Mouse (Mus musculus) stomach, embryonic 16.5 days (tissue): ENCODE results near the gene Ahdc1. TPM values are rescaled to one million over a fixed set of nuclear protein-coding genes. Genes with fewer than 3 reads are reported as not detected.

Experiments
- ATAC-seq: fragments of 200-750 bp; cut with Nextera tagmentation; 2 replicates; pipeline ENCODE4 v1.8.0; 2017; ENCODE audit warnings: moderate number of reproducible peaks, moderate TSS enrichment; ENCODE audit not compliant: insufficient read depth, low FRiP score
- H3K27ac ChIP-seq: fragments of 300-500 bp; sonication (generic); 2 replicates; pipeline ENCODE4 v1.5.1; 2014; ENCODE audit warnings: low read length
- H3K27me3 ChIP-seq: fragments of 300-500 bp; sonication (generic); 2 replicates; pipeline ENCODE4 v1.6.1; 2014; ENCODE audit warnings: low read length, control low read depth, mixed read lengths; ENCODE audit not compliant: control insufficient read depth, insufficient read depth
- H3K36me3 ChIP-seq: fragments of 300-500 bp; sonication (generic); 2 replicates; pipeline ENCODE4 v1.6.1; 2014; ENCODE audit warnings: low read length; ENCODE audit not compliant: control insufficient read depth, insufficient read depth
- H3K4me1 ChIP-seq: fragments of 300-500 bp; sonication (generic); 2 replicates; pipeline ENCODE4 v1.6.1; 2014; ENCODE audit warnings: low read length, control low read depth, mixed read lengths; ENCODE audit not compliant: control insufficient read depth, insufficient read depth
- H3K4me2 ChIP-seq: fragments of 300-500 bp; sonication (generic); 2 replicates; pipeline ENCODE4 v1.6.1; 2014; ENCODE audit warnings: low read depth, low read length, mixed read lengths
- H3K4me3 ChIP-seq: fragments of 300-500 bp; sonication (generic); replicated peaks from 2 replicates; pipeline ENCODE4 v1.5.1; 2014; ENCODE audit warnings: mild to moderate bottlenecking, low read length
- H3K9ac ChIP-seq: fragments of 300-500 bp; sonication (generic); 2 replicates; pipeline ENCODE4 v1.6.1; 2014; ENCODE audit warnings: low read length
- H3K9me3 ChIP-seq: fragments of 300-500 bp; sonication (generic); replicated peaks from 2 replicates; pipeline ENCODE4 v1.6.1; 2016; ENCODE audit warnings: low read length, control low read depth; ENCODE audit not compliant: control insufficient read depth
- WGBS: fragments of 180-500 bp; shearing (Covaris S2); extraction: QIAGEN DNeasy Blood & Tissue Kit; methylation state at CpG from one replicate; pipeline ENCODE4 v1.1.7; 2014; 5-methylcytosine and 5-hydroxymethylcytosine counted together
- polyA plus RNA-seq: library from polyadenylated mRNA; unstranded; fragments of >200 nt; fragmentation: Nextera tagmentation; extraction: Ambion mirVana; gene quantifications from 2 replicates; pipeline ENCODE4 v1.2.1, GENCODE M21; 2015

The Ahdc1 gene
- polyA plus RNA-seq, result 4.9 and 7.1 TPM in 2 replicates

GRCm38 (mm10) chr4:133011028-133011820 lies at the start of gene Ahdc1:
TSS of gene Ahdc1 (plus strand) at chr4:133011260.
- Histone ChIP-seq H3K27ac (peak within 1 kb of the TSS; percentile 96), H3K27me3 (0 out of 2 replicates have a peak, but pooled peaks cover 3% of the 10 kb centered on the region), H3K4me3 (peak within 1 kb of the TSS; percentile 96), H3K36me3 (no peaks in the 10 kb centered on the region), H3K9ac (peak within 1 kb of the TSS; percentile 99), H3K4me1 (peaks cover 33% of the 10 kb centered on the region), H3K9me3 (no peaks in the 10 kb centered on the region), H3K4me2 (peak within 1 kb of the TSS; percentile 92)
- ATAC-seq, result peak; percentile 88
- WGBS, result 1% methylated on average over 66 of the region's 66 CpGs

GRCm38 (mm10) chr4:132961866-132962265 lies 49.2 kb upstream of the Ahdc1 start:
- Histone ChIP-seq H3K4me3 (no peak overlapping the region), H3K9ac (no peak overlapping the region), H3K27ac (no peak overlapping the region), H3K36me3 (no peaks in the 10 kb centered on the region), H3K4me1 (peaks cover 29% of the 10 kb centered on the region), H3K4me2 (no peak overlapping the region), H3K9me3 (no peaks in the 10 kb centered on the region), H3K27me3 (no peaks in the 10 kb centered on the region)
- no peak for ATAC-seq
- WGBS, result 78% methylated on average over 5 of the region's 5 CpGs

DNA sequence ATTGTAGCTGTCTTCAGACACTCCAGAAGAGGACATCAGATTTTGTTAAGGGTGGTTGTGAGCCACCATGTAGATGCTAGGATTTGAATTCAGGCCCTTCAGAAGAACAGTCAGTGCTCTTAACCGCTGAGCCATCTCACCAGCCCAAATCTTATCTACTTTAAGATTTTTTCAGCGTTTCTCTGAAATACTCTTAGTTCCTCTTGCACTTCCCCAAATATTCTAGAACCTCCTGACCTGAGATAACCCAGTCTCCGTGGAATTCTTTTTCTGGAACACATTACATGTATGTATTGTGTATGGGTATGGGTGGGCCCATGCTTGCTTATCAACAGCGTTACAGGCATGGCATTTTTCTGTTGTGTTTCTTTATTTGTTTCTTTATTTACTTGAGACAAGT lies 48.4 kb upstream of the Ahdc1 start:
- H3K9ac ChIP-seq, result no peak overlapping the region
- 83% methylated on average over 4 of the region's 4 CpGs for WGBS
- peaks cover 29% of the 10 kb centered on the region for H3K4me1 ChIP-seq
- H3K4me2 ChIP-seq, result no peak overlapping the region
- no peak for ATAC-seq
- no peaks in the 10 kb centered on the region for H3K9me3 ChIP-seq
- H3K27me3 ChIP-seq, result no peaks in the 10 kb centered on the region
- no peak overlapping the region for H3K27ac ChIP-seq
- H3K36me3 ChIP-seq, result no peaks in the 10 kb centered on the region
- no peak overlapping the region for H3K4me3 ChIP-seq

GRCm38 (mm10) chr4:132963436-132963835 lies 47.6 kb upstream of the Ahdc1 start:
- H3K27ac ChIP-seq, result no peak overlapping the region
- H3K4me2 ChIP-seq, result no peak overlapping the region
- H3K36me3 ChIP-seq, result no peaks in the 10 kb centered on the region
- no peaks in the 10 kb centered on the region for H3K27me3 ChIP-seq
- H3K9me3 ChIP-seq, result no peaks in the 10 kb centered on the region
- peaks cover 28% of the 10 kb centered on the region for H3K4me1 ChIP-seq
- WGBS, result 38% methylated on average over 2 of the region's 2 CpGs
- H3K4me3 ChIP-seq, result no peak overlapping the region
- ATAC-seq, result no peak
- no peak overlapping the region for H3K9ac ChIP-seq

DNA sequence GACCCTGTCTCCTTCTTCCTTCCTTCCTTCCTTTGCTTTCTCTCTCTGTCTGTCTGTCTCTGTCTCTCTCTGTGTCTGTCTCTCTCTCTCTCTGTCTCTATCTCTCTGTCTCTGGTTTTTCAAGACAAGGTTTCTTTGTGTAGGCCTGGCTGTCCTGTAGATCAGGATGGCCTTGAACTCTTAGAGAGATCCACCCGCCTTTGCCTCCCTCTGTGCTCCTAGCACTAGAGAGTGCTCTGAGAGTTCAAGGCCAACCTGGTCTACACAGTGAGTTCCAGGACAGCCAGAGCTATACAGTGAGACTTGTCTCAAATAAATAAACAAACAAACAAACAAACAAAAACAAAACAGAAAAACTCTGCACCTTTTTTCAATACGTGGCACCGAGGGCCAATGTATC lies 47.0 kb upstream of the Ahdc1 start:
- Histone ChIP-seq H3K4me3 (no peak overlapping the region), H3K36me3 (no peaks in the 10 kb centered on the region), H3K4me1 (peaks cover 22% of the 10 kb centered on the region), H3K4me2 (no peak overlapping the region), H3K27ac (no peak overlapping the region), H3K27me3 (no peaks in the 10 kb centered on the region), H3K9me3 (no peaks in the 10 kb centered on the region), H3K9ac (no peak overlapping the region)
- no peak for ATAC-seq
- 64% methylated on average over 3 of the region's 3 CpGs for WGBS

- H3K9me3 ChIP-seq, result no peaks in the 10 kb centered on the region
- no peak for ATAC-seq
- H3K36me3 ChIP-seq, result no peaks in the 10 kb centered on the region
- 47% methylated on average over 5 of the region's 5 CpGs for WGBS
- peaks cover 18% of the 10 kb centered on the region for H3K4me1 ChIP-seq
- H3K27ac ChIP-seq, result no peak overlapping the region
- H3K4me3 ChIP-seq, result no peak overlapping the region
- H3K27me3 ChIP-seq, result no peaks in the 10 kb centered on the region
- no peak overlapping the region for H3K4me2 ChIP-seq
- no peak overlapping the region for H3K9ac ChIP-seq
Measured at GRCm38 (mm10) chr4:132964473-132964872, 46.6 kb upstream of the Ahdc1 start.

DNA sequence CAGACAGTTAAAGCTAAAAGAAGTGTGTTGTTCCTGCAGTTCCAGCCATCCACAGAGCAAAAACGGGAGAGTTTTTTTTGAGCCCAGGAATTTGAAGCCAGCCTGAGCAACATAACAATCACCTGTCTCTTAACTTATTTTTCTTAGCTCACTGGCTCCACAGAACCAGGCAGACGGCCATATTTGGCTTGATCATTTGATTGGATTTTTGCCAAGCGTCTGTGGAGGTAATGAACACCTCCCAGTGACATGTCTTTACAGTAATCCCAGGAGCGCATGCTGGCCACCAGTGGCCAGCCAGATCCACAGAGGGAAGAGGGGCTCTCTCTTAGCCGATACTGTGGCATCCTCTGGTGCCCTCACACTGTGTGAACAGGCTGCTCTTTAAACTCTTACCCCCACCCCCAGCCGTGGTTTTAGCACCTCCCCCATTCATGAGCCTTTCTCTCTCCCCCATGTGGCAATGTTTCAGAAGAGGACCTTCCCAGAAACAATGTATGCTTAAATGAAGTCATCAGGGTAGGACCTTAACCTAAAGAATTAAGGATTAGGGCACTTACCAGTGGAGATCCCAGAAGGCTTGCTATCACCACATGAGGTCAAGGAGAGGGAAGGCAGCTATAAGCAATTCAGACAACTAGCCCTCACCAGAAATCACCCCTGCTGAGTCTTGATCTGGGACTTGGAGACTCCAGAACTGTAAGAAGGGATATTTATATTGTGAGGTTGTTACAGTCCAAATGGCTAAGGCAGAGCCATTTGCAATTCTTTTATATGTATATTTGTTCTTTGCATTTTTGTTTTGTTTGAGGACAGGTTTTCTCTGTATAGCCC lies 42.7 kb upstream of the Ahdc1 start:
- Histone ChIP-seq H3K4me2 (no peak overlapping the region), H3K4me3 (no peak overlapping the region), H3K4me1 (no peaks in the 10 kb centered on the region), H3K27me3 (0 out of 2 replicates have a peak, but pooled peaks cover 2% of the 10 kb centered on the region), H3K9ac (no peak overlapping the region), H3K27ac (no peak overlapping the region), H3K36me3 (no peaks in the 10 kb centered on the region), H3K9me3 (no peaks in the 10 kb centered on the region)
- WGBS, result 36% methylated on average over 6 of the region's 6 CpGs
- no peak; the same call in 1 of the 2 replicates for ATAC-seq

- H3K9ac ChIP-seq, result no peak overlapping the region
- peaks cover 10% of the 10 kb centered on the region; the same call in 1 of the 2 replicates for H3K27me3 ChIP-seq
- no peaks in the 10 kb centered on the region for H3K9me3 ChIP-seq
- no peaks in the 10 kb centered on the region for H3K36me3 ChIP-seq
- ATAC-seq, result no peak
- H3K4me1 ChIP-seq, result peaks cover 12% of the 10 kb centered on the region
- no peak overlapping the region for H3K27ac ChIP-seq
- H3K4me3 ChIP-seq, result no peak overlapping the region
- whole genome bisulfite sequencing, result 65% methylated on average over 6 of the region's 6 CpGs
- H3K4me2 ChIP-seq, result no peak overlapping the region
Measured at GRCm38 (mm10) chr4:132971601-132972000, 39.5 kb upstream of the Ahdc1 start.

DNA sequence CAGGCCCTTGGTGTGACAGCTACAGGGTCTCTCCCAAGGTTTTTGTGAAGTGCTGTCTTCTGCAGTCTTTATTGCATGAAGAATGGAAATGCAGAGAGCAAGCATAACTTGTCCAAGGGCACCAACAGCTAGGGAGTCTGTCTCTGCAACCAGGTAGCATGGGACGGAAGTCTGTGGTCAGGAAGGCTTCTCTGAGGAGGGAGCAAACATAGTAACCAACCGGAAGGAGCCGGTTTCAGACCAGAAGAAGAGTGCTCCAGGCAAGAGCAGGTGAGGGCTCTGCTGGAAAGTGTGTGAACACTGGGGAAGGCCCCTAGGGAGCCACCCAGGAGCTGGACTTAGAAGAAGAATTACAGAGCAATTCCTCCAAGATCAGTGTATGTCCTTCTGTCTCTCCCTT lies 39.0 kb upstream of the Ahdc1 start:
- no peak overlapping the region for H3K27ac ChIP-seq
- peaks cover 12% of the 10 kb centered on the region for H3K4me1 ChIP-seq
- no peaks in the 10 kb centered on the region for H3K36me3 ChIP-seq
- H3K27me3 ChIP-seq, result peaks cover 13% of the 10 kb centered on the region; the same call in 1 of the 2 replicates
- ATAC-seq, result no peak
- no peak overlapping the region for H3K4me2 ChIP-seq
- H3K9me3 ChIP-seq, result no peaks in the 10 kb centered on the region
- WGBS, result 67% methylated on average over 3 of the region's 3 CpGs
- no peak overlapping the region for H3K9ac ChIP-seq
- H3K4me3 ChIP-seq, result no peak overlapping the region
